Mouse (Mus musculus): ENCODE results near the gene Sox15. TPM values are rescaled to one million over a fixed set of nuclear protein-coding genes. Genes with fewer than 3 reads are reported as not detected.

Gene Sox15
- total and polyA plus RNA-seq, 2 experiments from 2014 or later = 0.19 to 0.27 TPM

DNA sequence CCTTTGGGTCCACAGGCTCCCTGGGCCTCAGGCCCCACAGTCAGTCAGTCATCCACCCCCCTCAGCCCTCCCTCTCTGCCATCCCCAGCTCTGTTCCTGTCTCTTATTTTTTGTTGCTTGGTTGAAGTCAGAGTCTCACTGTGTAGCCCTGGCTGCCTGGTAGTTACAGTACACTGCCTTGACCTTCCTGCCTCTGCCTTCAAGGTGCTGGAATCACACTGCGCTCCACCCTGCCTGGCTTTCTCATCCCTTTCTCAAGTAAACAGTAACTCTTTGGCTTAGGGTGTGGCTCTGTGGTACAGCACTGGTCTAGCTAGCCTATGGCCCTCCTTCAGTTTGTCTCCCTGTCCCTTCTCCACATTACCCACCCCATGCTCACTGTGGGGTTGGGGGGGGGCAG, 34.8 kb downstream of the Sox15 start:
- DNase-seq (ENCODE audit: low spot score) (no peak), ATAC-seq (ENCODE audit: low FRiP score) (no peak)
- Histone ChIP-seq H3K27ac (ENCODE audit: low read depth, low read length) (no peak overlapping the region), H3K9me3 (ENCODE audit: low read length) (no peaks in the 10 kb centered on the region), H3K9ac (replicated peaks; ENCODE audit: low read length, poor library complexity, severe bottlenecking) (no peak overlapping the region), H3K4me2 (ENCODE audit: low read depth, low read length, poor library complexity, severe bottlenecking) (no peak overlapping the region), H3K27me3 (ENCODE audit: insufficient read depth, low read length) (no peaks in the 10 kb centered on the region), H3K4me1 (ENCODE audit: insufficient read depth, low read length) (no peaks in the 10 kb centered on the region; the same call in 1 of the 2 replicates), H3K4me3 (ENCODE audit: low read depth, low read length) (no peak overlapping the region), H3K36me3 (ENCODE audit: insufficient read depth, low read length) (no peaks in the 10 kb centered on the region)
- WGBS = 92% methylated on average over 1 of the region's 1 CpGs
- no peak for TF ChIP-seq CTCF (IDR thresholded peaks at IDR 0.05)

DNA sequence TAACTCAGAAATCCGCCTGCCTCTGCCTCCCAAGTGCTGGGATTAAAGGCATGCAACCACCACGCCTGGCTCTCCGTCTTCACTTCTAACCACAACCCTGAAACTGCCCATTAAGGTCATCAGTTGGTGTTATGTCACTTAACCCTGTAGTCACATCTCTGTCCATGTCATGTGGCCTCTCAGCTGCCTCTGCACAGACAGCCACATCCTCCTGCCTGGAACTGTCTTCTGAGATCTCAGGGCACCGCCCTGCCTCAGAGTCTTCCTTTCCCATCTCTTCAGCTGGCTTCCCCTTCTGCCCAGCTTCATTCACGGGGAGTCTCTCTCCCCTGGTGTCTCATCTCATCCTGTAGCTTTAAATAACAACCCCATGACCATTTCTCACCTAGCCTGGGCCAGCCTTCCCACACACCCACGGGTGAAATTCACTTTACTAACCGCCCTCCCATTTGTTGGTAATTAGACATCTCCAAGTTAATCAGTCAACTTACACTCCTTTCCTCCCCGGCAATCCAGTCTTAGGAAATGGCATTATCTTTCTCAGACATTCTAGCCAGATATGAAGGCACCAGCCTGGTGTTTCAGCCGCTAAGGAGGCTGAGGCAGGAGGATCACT, 37.2 kb downstream of the Sox15 start:
- no peak for ATAC-seq (ENCODE audit: low FRiP score)
- no peak for DNase-seq (ENCODE audit: low spot score)

DNA sequence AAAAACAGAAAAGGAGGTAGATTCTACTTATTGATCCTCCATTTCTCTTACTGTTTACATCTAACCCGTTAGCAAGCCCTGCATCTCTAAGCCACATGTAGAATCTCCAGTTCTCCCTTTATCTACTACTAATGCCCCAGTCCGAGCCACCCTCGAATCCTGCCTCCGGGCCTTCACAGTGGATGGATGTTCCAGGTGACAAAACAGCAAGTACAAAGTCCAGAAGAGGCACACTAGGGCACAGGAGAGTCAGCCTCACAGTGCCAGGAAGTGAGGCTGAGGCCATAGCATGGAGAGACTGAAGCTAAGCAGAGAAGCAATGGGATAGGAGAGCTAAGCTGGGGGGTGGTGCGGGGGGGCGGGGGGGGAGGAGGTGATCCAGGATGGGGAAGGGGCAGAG, 37.7 kb downstream of the Sox15 start:
- Histone ChIP-seq H3K36me3 (ENCODE audit: insufficient read depth, low read length) (no peaks in the 10 kb centered on the region), H3K9ac (replicated peaks; ENCODE audit: low read length, poor library complexity, severe bottlenecking) (no peak overlapping the region), H3K4me1 (ENCODE audit: insufficient read depth, low read length) (peaks cover 5% of the 10 kb centered on the region; the same call in 1 of the 2 replicates), H3K4me3 (ENCODE audit: low read depth, low read length) (no peak overlapping the region), H3K4me2 (ENCODE audit: low read depth, low read length, poor library complexity, severe bottlenecking) (no peak overlapping the region), H3K27me3 (ENCODE audit: insufficient read depth, low read length) (no peaks in the 10 kb centered on the region), H3K9me3 (ENCODE audit: low read length) (no peaks in the 10 kb centered on the region), H3K27ac (ENCODE audit: low read depth, low read length) (no peak overlapping the region)
- DNase-seq (ENCODE audit: low spot score) (no peak), ATAC-seq (ENCODE audit: low FRiP score) (no peak)
- no peak for TF ChIP-seq CTCF (IDR thresholded peaks at IDR 0.05)
- WGBS = 94% methylated on average over 6 of the region's 6 CpGs

More for the DNA sequence above, 37.2 kb downstream of the Sox15 start:
- Histone ChIP-seq H3K27ac (ENCODE audit: low read depth, low read length) (no peak overlapping the region), H3K4me2 (ENCODE audit: low read depth, low read length, poor library complexity, severe bottlenecking) (no peak overlapping the region), H3K4me1 (ENCODE audit: insufficient read depth, low read length) (peaks cover 5% of the 10 kb centered on the region; the same call in 1 of the 2 replicates), H3K4me3 (ENCODE audit: low read depth, low read length) (no peak overlapping the region), H3K27me3 (ENCODE audit: insufficient read depth, low read length) (no peaks in the 10 kb centered on the region), H3K9ac (replicated peaks; ENCODE audit: low read length, poor library complexity, severe bottlenecking) (no peak overlapping the region), H3K36me3 (ENCODE audit: insufficient read depth, low read length) (no peaks in the 10 kb centered on the region), H3K9me3 (ENCODE audit: low read length) (no peaks in the 10 kb centered on the region)
- no peak for TF ChIP-seq CTCF (IDR thresholded peaks at IDR 0.05)
- WGBS = 82% methylated on average over 9 of the region's 9 CpGs

DNA sequence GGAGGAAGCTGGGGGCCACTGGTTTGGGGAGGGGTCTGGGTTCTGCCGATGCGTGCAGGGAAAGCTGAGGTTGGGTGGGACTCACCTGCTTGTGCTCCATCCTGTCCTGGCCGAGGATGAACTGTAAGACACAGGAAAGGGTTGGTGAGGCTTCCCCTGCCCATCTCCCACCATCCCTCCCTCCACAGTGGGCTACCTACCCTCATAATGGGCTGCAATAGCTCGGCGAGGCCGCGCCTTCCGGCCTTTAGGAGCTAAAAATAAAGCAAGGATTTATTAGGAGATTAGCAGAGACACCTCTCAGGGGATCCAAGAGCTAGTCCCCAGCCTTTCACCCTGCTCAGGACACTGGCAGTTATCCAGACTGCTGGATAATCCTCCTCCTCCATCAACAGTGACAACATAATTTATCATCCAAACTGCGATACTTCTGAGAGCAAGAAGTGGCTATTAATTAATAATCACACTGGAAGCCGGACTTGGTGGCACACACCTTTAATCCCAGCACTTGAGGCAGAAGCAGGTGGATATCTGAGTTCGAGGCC, 38.4 kb downstream of the Sox15 start:
- Histone ChIP-seq H3K27me3 (ENCODE audit: insufficient read depth, low read length) (no peaks in the 10 kb centered on the region), H3K4me2 (ENCODE audit: low read depth, low read length, poor library complexity, severe bottlenecking) (no peak overlapping the region), H3K9ac (replicated peaks; ENCODE audit: low read length, poor library complexity, severe bottlenecking) (no peak overlapping the region), H3K27ac (ENCODE audit: low read depth, low read length) (no peak overlapping the region), H3K36me3 (ENCODE audit: insufficient read depth, low read length) (no peaks in the 10 kb centered on the region), H3K4me3 (ENCODE audit: low read depth, low read length) (no peak overlapping the region), H3K9me3 (ENCODE audit: low read length) (no peaks in the 10 kb centered on the region), H3K4me1 (ENCODE audit: insufficient read depth, low read length) (peaks cover 5% of the 10 kb centered on the region; the same call in 1 of the 2 replicates)
- ATAC-seq (ENCODE audit: low FRiP score) = no peak
- 50% methylated on average over 11 of the region's 11 CpGs for WGBS
- DNase-seq (ENCODE audit: low spot score) = no peak
- TF ChIP-seq CTCF (IDR thresholded peaks at IDR 0.05) = no peak

DNA sequence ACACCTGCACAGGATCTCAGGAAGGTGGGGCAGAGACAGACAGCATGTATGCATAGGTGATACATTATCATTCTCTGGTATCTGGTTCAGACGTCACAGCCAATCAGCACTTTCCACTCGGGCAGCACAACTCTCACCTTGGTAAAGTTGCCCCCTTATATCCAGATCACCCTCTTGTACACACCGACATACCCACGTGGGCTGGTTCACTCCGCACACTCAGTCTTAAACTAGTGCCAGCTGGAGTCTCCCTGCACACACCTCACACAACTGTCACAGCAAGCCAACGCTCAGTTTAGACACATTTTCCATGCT, 39.9 kb downstream of the Sox15 start:
- Histone ChIP-seq H3K9me3 (ENCODE audit: low read length) (no peaks in the 10 kb centered on the region), H3K4me3 (ENCODE audit: low read depth, low read length) (peak overlapping the region; percentile 45; the same call in 1 of the 2 replicates), H3K9ac (replicated peaks; ENCODE audit: low read length, poor library complexity, severe bottlenecking) (peak overlapping the region; percentile 73), H3K4me2 (ENCODE audit: low read depth, low read length, poor library complexity, severe bottlenecking) (peak overlapping the region; percentile 97), H3K27me3 (ENCODE audit: insufficient read depth, low read length) (no peaks in the 10 kb centered on the region), H3K36me3 (ENCODE audit: insufficient read depth, low read length) (no peaks in the 10 kb centered on the region), H3K27ac (ENCODE audit: low read depth, low read length) (no peak overlapping the region), H3K4me1 (ENCODE audit: insufficient read depth, low read length) (peaks cover 5% of the 10 kb centered on the region; the same call in 1 of the 2 replicates)
- no peak for TF ChIP-seq CTCF (IDR thresholded peaks at IDR 0.05)
- no peak for DNase-seq (ENCODE audit: low spot score)
- WGBS = 24% methylated on average over 6 of the region's 6 CpGs
- no peak for ATAC-seq (ENCODE audit: low FRiP score)

GRCm38 (mm10) chr11:69695361-69696181, 40.5 kb downstream of the Sox15 start, which contains the start of the genes Tnfsf12 and Tnfsfm13:
Gene Tnfsf12, minus strand, starts transcription at chr11:69695849.
Gene Tnfsfm13, minus strand, starts transcription at chr11:69696098.
- no peaks in the 10 kb centered on the region for H3K36me3 ChIP-seq (ENCODE audit: insufficient read depth, low read length)
- 2% methylated on average over 35 of the region's 41 CpGs for WGBS
- DNase-seq (ENCODE audit: low spot score) = peak; percentile 20
- TF ChIP-seq CTCF (IDR thresholded peaks at IDR 0.05) = peak; percentile 27; the same call in 1 of the 2 replicates
- H3K9me3 ChIP-seq (ENCODE audit: low read length) = no peaks in the 10 kb centered on the region
- peak; percentile 56; the same call in 1 of the 2 replicates for ATAC-seq (ENCODE audit: low FRiP score)
- peak within 1 kb of the TSS; percentile 73 for H3K9ac ChIP-seq (replicated peaks; ENCODE audit: low read length, poor library complexity, severe bottlenecking)
- H3K27me3 ChIP-seq (ENCODE audit: insufficient read depth, low read length) = no peaks in the 10 kb centered on the region
- H3K4me1 ChIP-seq (ENCODE audit: insufficient read depth, low read length) = peaks cover 5% of the 10 kb centered on the region; the same call in 1 of the 2 replicates
- H3K4me3 ChIP-seq (ENCODE audit: low read depth, low read length) = peak within 1 kb of the TSS; percentile 45
- H3K4me2 ChIP-seq (ENCODE audit: low read depth, low read length, poor library complexity, severe bottlenecking) = peak within 1 kb of the TSS; percentile 97
- H3K27ac ChIP-seq (ENCODE audit: low read depth, low read length) = 0 out of 2 replicates have a peak within 1 kb of the TSS, but pooled peaks have one; percentile 3
